Mouse (Mus musculus) C2C12 (cell line): ENCODE measurements around the gene Mxra7.

Experiments
- CEBPB ChIP-seq: IDR thresholded peaks from one replicate; pipeline ENCODE4 v1.6.1; 2011; ENCODE audit warnings: low read depth, mild to moderate bottlenecking, control low read depth, moderate library complexity
- CTCF ChIP-seq: IDR thresholded peaks from one replicate; pipeline ENCODE4 v1.5.1; 2011; ENCODE audit not compliant: control insufficient read depth, insufficient read depth, insufficient read length
- MAX ChIP-seq: IDR thresholded peaks from one replicate; pipeline ENCODE4 v1.6.1; 2011; ENCODE audit warnings: mild to moderate bottlenecking, control low read depth
- USF1 ChIP-seq: IDR thresholded peaks from one replicate; pipeline ENCODE4 v1.6.1; 2011; ENCODE audit warnings: low read depth, mild to moderate bottlenecking, control low read depth, moderate library complexity

GRCm38 (mm10) chr11:116838936-116839335 is 11.1 kb upstream of the Mxra7 start:
- no peak for TF ChIP-seq CTCF
- no peak for TF ChIP-seq CEBPB
- no peak for TF ChIP-seq MAX
- no peak for TF ChIP-seq USF1
